Mouse (Mus musculus) mature B cell (primary cell): ENCODE results near the gene Frmd4b.

ENCODE experiments used
- in situ Hi-C: fragments of 300-500 bp; cut with MboI; formaldehyde crosslinking; loops from 2 replicates; pipeline ENCODE4 v1.14.3; 2019

Frmd4b gene

GRCm38 (mm10) chr6:97579704-97580103 lies 37.6 kb downstream of the Frmd4b start:
- in situ Hi-C loops: no loop called here

DNA sequence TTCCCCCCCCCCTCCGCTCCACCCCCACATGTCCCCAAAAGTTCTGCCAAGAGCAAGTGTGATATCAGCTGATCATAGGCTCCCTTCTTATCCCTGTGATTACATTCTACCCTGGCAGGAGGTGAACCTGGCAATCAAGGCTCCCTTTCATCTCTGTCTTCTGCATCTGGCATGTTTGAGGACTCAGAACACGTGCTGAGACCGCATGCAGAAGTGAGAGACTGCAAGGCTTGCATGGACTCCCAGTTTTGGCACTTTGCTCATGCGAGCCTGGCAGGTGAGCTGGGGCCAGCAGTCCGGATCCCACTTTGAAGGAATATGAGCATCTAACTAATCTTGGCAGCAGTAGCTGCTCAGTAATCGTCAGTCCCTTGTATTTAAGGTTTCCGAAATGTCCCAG lies 39.1 kb downstream of the Frmd4b start:
- in situ Hi-C loops: no loop called here

GRCm38 (mm10) chr6:97577349-97577748 lies 40.0 kb downstream of the Frmd4b start:
- in situ Hi-C loops: no loop called here

DNA sequence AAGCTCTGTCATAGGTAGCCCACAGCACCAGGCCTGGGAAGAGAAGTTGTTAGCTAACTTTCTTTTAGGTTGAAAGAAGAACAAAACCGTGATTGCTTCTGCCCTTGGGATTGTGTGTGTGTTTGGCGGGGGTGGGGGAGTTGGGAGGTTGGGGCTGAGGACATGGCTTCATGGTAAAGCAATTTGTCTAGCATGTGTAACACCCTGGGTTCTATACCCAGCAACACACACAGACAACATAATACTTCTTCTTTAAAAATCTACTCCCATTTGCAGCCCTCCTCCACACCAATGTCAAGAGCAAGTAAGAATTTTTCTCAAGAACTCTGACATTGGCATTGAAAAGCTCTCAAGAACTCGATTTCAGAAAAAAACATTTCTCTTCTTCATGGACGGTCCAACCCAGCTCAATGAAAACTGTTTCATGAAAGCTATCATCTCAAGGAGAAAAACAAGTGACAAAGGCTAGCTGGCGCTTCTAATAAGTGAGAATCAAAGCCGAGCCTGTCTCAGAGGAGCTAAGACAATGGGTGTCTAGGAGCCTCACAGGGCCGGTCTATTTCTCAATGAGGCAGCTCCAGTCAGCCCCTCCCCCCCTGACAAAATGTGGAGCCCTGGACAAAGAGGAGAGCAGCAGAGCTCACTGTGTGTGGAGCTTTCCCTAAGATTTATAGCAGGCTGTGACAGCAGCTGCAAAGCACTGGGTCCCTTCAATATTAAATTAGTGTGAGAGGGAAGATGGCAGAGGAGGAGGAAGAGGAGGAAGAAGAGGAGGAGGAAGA lies 40.6 kb downstream of the Frmd4b start:
- in situ Hi-C loops: no loop called here

DNA sequence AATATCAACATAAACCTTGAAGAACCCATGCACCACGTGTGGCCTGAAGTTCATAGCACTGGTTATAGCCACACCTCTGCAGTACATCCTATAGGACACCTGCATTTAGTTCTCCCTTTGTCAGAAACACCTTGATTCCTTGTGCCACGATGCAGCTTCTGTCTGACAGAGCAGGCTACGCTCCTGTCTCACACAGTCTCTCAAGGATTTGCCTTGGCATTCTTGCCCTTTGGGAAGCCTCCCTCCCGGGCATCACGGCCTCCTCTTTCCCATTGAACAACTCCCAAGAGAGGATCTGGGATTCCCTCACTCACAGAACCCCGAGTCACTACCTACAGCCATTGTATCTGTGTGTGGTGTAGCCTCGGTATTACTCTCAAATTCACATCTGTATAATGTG lies 41.2 kb downstream of the Frmd4b start:
- in situ Hi-C loops: no loop called here

- in situ Hi-C loops: no loop called here
Observed at GRCm38 (mm10) chr6:97574973-97575372, 42.4 kb downstream of the Frmd4b start.

DNA sequence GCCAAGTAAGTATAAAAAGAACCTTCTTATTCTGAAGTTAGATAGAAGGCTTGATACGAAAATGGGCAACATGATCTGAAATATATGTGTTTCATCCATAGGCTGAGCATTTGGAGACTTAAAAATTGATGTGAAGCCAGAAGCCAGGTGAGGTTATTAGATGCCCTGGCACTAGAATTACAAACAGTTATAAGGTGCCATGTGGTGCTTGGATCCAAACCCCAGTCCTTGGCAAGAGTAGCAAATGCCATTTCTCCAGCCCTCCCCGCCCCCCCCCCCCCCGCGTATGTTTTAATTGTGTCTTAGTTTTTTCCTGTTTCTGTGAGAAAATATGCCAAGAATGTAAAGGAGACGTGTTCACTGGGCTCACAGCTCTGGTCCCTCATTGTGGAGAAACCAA lies 45.1 kb downstream of the Frmd4b start:
- in situ Hi-C loops: no loop called here

DNA sequence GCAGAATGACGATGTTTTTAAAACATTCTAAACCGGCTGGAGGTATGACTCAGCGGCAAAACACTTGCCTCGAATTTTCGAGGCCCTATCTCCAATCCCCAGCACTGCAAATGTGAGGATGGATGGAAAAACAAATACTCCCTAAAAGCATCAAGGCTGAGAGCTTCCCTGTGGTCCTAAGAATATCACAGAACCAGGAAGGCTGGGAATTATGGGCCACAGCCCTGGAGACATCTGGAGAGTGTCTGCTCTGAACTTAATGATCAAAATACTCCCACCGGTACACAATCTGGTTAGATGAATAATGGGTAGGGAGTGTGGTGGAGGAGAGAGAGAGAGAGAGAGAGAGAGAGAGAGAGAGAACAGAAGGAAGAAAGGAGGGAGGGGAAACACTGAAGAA lies 48.8 kb downstream of the Frmd4b start:
- in situ Hi-C loops: no loop called here

- in situ Hi-C loops: no loop called here
Observed at GRCm38 (mm10) chr6:97566746-97567145, 50.6 kb downstream of the Frmd4b start.

DNA sequence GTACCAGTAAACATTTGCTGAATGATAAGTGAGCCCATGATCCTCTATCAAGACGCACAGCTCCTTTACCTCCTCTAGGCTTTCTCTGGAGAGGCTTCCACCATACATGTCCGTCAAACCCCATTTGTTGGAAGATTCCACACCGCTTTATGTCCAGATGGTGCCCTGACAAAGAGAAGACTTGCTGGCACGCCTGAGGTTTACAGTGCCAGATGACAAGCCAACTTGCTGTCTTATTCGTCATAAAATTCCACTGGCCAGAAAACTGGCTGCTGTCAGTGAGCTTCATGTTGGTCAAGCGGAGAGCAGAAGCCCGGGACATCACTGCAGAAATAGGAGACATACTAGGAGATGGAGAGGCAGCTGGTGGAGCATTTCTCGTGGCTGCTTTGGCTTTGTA lies 60.2 kb downstream of the Frmd4b start:
- in situ Hi-C loops: no loop called here

GRCm38 (mm10) chr6:97555637-97556036 lies 61.7 kb downstream of the Frmd4b start:
- in situ Hi-C loops: no loop called here

DNA sequence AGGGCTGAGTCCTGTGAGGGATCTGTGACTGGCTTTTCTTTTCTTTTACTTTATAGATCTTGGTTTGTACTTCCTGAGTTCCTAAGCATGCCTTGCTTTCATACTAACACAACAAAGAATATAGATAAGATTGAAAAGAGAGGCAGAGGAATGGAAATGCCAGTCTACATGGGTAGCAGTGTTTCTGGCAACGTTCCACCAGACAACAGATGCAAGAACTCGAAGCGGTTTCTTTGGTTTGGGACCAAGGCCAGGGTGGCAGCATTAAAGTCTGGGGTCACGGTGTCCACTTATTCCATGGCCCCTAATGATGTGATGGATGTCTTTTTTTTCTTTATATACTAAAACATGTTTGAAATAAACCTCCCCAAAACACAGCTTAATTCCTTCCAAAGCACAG lies 63.9 kb downstream of the Frmd4b start:
- in situ Hi-C loops: no loop called here

DNA sequence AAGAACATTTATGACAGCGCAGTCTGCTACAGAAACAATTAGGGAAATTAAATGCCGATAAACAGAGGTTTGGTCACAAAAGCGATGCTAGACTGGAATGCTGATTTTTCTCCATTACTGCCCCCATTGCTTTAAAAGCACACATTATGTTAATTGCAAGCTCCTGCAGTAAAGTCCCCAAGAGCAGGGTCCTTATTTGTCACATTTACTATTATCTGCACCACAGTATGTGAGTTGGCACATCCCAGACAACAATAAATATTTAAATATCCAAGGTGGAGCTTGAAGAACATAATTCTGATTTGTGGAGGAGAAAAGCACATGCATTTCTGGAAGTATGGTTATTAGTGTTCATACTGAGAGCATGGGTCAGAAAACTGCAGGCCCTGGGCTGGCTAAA lies 64.8 kb downstream of the Frmd4b start:
- in situ Hi-C loops: no loop called here

- in situ Hi-C loops: no loop called here
Observed at GRCm38 (mm10) chr6:97551884-97552283, 65.5 kb downstream of the Frmd4b start.

- in situ Hi-C loops: no loop called here
Observed at GRCm38 (mm10) chr6:97551161-97551560, 66.2 kb downstream of the Frmd4b start.

DNA sequence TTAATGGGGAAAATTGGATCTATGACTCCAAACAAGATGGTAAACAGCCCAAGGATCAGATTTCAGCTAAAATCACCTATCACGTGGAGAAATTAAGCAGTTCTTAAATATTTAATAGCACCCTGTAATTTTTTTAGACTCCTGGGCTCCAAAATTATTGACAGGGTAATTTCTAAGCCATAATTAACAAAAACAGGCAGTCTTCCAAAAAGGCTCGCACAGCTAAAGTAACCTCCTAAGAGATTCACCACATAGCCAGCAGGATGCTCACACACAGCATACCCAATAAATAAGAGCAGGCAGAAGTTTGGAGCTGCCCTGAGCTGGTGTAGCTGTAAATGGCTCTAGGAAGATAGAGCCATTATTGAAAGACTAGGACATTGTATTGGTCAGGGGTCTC lies 76.9 kb downstream of the Frmd4b start:
- in situ Hi-C loops: no loop called here

DNA sequence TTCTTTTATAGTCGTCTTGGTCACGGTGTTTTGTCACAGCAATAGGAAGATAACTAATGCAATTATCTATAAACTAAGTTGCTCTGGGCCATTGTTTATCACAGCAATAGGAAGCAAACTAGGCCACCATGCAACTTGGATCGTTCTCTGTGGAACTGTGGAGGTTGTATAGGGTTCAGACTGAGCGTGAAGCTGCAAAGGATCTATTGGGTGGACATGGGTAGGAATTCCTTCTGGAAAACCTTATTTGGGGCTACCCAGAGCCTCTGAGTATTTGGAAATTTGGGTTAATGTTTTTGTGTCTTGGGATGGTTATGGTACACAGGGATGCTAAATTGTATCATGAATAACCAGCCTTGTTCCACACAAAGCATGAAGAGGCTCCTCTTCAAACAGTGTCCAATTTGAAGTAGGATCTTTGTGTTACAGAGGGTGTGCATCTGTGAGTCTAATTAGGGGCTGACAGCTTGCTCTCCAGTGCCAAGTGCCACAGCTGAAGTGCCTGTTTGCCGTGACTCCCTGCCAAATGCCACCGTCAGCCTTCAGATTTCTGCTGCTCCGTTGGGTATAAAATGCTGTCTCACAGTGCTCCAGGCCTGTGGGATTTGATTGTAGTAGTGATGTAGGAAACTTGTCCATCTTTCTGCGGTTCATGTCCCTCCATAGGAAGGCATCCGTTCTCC lies 81.4 kb downstream of the Frmd4b start:
- in situ Hi-C loops: no loop called here

DNA sequence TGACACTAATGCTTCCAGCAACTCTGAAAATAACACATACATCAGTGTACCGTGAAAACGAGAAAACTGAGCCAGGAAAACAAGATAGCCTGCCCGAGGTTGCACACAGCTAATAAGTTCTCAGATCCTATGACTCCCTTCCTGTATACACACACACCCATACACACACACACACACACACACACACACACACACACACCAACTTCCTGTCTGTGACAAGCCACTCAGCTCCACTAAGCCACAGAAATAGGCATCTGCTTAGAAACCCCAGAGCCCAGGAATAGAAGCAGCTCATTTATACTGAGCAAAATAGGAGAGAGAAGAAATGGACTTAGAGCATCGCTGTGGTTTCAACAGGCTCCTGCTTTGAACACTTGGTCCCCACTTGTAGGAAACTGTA lies 86.3 kb downstream of the Frmd4b start:
- in situ Hi-C loops: no loop called here

DNA sequence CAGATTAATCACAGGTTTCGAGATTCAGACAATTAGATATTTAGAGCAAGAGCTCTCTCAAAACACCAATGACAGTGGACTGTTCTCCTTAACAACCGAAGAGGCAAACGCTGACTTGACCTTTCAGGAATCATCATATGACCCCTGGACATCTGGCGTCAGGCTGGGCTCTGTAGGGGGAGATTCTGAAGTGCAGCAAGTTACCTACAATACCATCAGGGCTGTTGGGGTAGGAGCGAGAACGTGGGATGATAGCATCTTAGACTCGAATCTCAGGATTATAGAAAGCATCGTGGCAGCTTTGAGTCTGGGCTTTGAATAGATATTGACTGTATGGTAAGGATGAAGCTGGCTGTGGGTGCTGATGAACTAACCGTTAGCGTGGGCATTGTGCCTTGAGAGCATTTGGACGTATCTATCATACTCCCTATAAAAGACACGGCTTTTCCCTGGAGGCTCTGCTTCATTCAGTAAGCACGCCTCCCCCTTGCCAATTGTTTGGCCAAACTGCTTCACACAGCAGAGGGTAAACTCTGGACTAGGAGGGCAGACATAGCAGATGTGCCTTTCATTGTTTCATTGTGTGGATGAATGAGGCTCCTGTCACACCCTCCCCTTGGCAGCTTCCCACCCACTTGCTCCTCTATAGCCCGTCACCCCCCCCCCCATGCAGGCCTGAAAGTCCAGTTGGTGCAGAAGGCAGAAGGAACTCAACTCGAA lies 88.2 kb downstream of the Frmd4b start:
- in situ Hi-C loops: no loop called here

GRCm38 (mm10) chr6:97526092-97526491 lies 91.2 kb downstream of the Frmd4b start:
- in situ Hi-C loops: no loop called here

DNA sequence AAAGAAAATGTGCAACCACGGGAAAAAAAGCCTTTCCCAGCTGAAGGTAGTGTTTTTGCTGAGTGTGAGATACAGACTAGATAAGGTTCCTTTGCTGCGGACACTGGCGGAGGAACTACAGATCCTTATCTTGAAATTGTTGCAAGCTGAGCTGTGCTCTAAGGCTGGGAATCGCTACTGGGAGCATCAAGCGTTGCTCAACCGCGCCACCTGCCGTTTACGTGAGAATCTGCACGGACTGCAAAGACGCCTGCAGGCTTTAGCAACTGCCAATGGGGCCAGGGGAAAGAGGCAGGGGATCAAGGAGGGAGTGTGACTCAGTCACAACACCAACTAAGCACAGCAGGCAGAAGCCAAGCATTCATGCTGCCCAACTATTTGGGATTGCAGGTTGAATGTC lies 94.2 kb downstream of the Frmd4b start:
- in situ Hi-C loops: loop anchor here (5.0 to 25.0 kb wide), 2 partner anchors 111 to 246 kb away; no protein-coding TSS in a partner anchor

- in situ Hi-C loops: loop anchor here (5.0 to 25.0 kb wide), 2 partner anchors 109 to 244 kb away; no protein-coding TSS in a partner anchor
Observed at GRCm38 (mm10) chr6:97521279-97522038, 95.9 kb downstream of the Frmd4b start.
